Mouse (Mus musculus): ENCODE measurements around the gene Cspg4. TPM values are rescaled to one million over a fixed set of nuclear protein-coding genes. Genes with fewer than 3 reads are reported as not detected.
A peak's percentile ranks its signal among the peaks of the same experiment; 100 is the strongest.

Cspg4 gene
- total and polyA plus RNA-seq, 3 experiments = 7.8 to 17.9 (median 11.8) TPM

- no peak for DNase-seq
Measured at GRCm38 (mm10) chr9:56864216-56864729, 560 bp upstream of the Cspg4 start, which contains the start of gene Odf3l1. Odf3l1 (minus strand) TSS chr9:56864679.

GRCm38 (mm10) chr9:56865673-56866400 is 1.0 kb downstream of the Cspg4 start:
- DNase-seq = no peak

DNA sequence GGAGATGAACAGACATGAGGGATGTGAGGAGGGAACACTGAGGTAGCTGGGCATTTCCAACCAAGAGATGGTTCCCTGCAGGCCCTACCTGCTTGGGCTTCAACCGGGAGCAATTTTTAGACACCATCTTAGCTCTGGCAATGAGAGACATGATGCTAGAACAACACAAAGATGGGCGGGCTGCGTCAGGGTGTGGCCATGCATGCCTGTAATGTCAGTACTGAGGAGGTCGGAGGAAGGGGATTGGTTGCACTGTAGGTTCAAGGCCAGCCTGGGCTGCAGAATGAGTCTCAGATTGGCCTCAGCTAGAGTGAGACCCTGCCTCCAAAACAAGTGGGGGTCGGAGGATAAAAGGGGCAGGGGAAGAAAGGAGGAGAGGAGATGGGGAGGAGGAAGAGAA is 1.6 kb downstream of the Cspg4 start:
- DNase-seq = no peak

GRCm38 (mm10) chr9:56868292-56868691 is 3.5 kb downstream of the Cspg4 start:
- no peak for DNase-seq

DNA sequence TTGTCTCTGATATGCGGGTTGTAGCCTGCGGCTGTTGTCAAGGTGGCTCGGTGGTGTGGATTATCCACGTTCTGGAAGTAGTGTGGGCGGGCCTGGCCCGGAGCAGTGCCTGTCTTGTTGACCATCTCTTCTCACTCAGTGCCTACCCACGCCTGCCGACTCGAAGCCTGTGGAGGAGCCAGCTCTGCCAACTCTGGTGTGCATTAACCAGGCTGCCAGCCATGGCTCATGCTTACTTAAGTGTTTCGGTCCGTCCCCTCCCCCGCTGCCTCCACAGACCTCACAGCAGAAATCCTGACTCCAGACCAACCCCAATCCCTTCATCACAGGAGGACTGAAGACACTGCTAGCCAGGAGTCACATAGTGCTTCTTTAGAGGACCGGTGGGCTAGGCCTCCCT is 4.7 kb downstream of the Cspg4 start:
- no peak for DNase-seq

DNA sequence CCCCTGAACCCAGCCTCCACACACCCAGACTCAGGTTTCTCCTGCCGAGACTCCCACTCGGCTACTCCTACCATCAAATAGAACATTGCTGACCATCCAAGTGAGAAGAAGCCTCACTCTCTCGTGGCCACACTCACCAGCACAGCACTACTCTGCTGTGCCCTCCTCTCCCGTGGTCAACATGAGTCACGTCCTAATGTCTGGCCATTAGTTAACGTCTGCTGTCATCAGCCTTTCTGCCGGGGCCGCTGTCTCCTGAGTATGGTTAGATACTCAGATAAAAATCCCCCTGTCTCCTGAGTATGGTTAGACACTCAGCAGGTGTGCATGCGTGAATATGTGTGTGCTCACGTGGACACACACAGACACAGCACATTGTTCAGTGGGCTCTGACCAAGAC is 5.9 kb downstream of the Cspg4 start:
- peak; percentile 65 for DNase-seq

DNA sequence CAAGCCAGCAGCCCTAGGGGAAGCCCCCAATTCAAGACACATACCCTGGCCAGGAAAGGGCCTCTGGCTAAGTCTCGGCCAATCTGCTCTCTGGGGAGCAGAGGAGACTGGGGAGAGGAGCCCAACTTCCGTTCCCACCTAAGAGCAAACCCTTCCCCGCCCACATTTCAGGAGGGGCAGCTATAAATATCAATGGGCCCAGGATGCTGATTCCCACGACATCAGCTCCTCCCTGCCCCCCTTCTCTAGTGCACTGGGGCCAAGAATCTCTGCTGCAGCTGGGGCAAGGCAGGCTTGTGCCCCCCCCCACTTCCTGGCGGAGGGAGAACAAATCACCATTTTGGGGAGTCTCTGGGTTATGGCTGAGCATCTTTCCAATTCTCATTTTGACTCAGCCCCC is 6.4 kb downstream of the Cspg4 start:
- no peak for DNase-seq

- no peak for DNase-seq
Measured at GRCm38 (mm10) chr9:56872105-56872903, 7.5 kb downstream of the Cspg4 start.

GRCm38 (mm10) chr9:56873097-56873496 is 8.3 kb downstream of the Cspg4 start:
- peak; percentile 66 for DNase-seq

- DNase-seq = peak; percentile 38
Measured at GRCm38 (mm10) chr9:56876784-56877183, 12.0 kb downstream of the Cspg4 start.

DNA sequence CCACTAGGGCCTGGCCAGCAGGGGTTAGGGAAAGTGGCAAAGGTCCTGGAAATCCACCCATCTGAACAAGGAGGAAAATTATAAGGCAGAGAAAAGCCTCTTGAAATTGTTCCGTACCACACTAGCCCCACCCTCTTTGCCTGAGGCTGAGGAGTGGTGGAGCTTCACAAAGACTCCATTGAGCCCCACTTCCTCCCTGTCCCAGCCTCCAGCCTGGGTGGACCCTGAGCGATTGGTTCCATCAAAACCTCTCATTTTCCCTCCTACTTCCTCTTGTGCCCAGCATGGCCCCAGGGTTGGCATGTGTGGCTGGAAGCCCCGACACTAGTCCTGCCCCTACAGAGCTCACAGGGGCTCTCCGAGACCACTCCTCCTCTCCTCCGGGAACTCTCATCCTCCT is 12.5 kb downstream of the Cspg4 start:
- DNase-seq = no peak

DNA sequence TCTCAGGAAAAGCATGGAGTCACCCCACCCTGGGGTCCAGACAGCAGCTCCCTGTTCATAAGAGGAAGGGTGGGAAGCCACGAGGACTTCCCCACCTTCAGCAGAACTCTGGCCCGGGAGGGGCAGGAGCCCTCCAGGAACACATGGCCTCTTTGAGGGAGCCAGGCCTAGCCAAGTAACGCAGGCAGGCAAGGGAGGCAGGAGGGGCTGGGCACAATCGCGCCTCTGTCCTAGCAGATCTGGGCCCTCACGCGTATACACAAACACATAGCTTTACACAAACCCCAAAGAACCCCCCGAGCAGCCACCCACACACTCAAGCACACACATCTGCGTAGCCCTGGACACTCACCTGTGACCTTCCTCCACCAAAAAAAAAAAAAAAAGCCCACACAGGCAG is 16.0 kb downstream of the Cspg4 start:
- DNase-seq = no peak

DNA sequence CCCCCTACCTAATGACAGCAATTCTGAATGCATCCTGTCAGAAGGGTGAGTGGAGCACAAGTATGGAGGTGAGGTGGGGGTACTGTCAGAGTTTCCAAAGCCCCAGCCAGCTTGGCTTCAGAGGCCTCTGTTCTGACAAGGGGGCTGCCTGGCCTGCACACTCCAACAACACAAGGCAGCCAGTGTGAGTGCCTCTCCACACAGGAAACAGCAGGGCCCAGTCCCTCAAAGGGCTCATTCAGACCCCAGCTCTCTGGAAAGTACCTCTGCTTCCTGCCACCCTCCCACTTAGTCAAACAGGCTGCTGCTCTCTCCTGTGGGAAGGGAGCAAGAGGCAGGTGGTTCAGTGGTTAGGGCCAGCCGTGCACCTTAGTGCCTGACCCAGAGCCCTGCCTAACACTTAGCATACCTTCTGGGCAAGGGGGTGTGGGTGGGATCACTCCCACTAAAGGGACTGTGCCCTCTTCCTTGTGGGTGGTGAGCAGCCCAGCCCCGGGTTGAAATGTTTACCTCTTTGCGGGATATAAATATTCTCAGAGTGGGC is 16.8 kb downstream of the Cspg4 start:
- DNase-seq = no peak

- no peak for DNase-seq
Measured at GRCm38 (mm10) chr9:56882283-56882682, 17.4 kb downstream of the Cspg4 start.

DNA sequence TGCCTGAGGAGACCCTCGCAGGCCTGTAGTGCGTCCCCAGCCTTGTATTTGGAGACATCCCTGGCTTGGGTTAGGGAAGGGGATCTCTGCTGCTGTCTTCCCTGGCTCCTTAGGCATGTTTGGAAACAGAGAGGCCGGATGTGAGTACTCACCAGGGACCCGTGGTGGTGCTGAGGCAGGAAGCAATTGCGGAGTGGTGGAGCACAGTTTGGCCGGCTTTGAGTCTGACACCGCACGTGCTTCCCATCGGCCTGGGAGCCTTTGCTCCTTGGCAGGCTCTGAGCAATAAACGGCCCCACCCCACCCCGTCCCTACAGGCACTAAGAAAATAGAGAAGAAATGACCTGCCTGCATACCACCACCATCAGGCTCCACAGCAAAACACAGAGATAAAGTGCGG is 18.0 kb downstream of the Cspg4 start:
- DNase-seq = no peak

- no peak for DNase-seq
Measured at GRCm38 (mm10) chr9:56883470-56883869, 18.6 kb downstream of the Cspg4 start.

DNA sequence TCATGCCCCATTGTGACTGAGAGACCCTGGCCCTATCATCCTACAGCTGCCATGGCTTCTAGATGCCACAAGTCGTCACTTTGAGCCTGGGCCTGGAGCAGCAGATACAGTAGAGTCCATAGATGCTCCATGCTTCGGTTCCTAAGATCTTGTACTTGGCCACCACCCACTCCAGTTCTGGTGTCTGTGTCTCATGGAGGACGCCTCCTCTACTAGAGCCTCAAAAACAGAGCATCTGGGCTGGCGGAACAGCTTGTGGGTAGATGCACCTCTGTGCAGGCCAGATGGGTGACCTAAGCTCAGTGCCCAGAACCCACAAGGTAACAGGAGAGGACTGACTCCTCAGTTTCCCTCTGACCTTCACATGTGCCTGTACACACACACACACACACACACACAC is 19.5 kb downstream of the Cspg4 start:
- no peak for DNase-seq

GRCm38 (mm10) chr9:56886113-56886512 is 21.3 kb downstream of the Cspg4 start:
- DNase-seq = no peak

DNA sequence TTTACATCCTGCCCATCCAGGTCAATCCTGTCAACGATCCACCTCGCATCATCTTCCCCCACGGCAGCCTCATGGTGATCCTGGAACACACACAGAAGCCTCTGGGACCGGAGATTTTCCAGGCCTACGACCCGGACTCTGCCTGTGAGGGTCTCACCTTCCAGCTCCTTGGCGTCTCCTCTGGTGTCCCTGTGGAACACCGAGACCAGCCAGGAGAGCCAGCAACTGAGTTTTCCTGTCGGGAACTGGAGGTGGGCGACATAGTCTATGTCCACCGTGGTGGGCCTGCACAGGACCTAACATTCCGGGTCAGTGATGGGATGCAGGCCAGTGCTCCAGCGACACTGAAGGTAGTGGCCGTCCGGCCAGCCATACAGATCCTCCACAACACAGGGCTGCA is 21.8 kb downstream of the Cspg4 start:
- no peak for DNase-seq

DNA sequence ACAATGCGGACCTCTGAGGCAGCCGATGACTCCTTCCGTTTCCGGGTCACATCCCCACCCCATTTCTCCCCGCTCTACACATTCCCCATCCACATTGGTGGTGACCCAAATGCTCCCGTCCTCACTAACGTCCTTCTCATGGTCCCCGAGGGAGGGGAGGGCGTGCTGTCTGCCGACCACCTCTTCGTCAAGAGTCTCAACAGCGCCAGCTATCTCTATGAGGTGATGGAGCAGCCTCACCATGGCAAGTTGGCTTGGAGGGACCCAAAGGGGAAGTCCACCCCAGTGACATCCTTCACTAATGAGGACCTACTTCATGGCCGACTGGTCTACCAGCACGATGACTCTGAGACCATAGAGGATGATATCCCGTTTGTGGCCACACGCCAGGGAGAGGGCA is 22.7 kb downstream of the Cspg4 start:
- no peak for DNase-seq

- DNase-seq = peak; percentile 71
Measured at GRCm38 (mm10) chr9:56889817-56890216, 25.0 kb downstream of the Cspg4 start.

GRCm38 (mm10) chr9:56890522-56891250 is 25.9 kb downstream of the Cspg4 start:
- DNase-seq = no peak

Data from adrenal gland, adult 2 months (tissue).